Mouse (Mus musculus) embryonic facial prominence, embryonic 12.5 days (tissue): ENCODE measurements around the gene Rgs3. TPM values are rescaled to one million over a fixed set of nuclear protein-coding genes. Genes with fewer than 3 reads are reported as not detected.

Experiments used
- ATAC-seq: fragments of 200-750 bp; cut with Nextera tagmentation; 2 replicates; pipeline ENCODE4 v1.8.0; 2017; ENCODE audit not compliant: insufficient number of reproducible peaks, insufficient read depth, low FRiP score, low TSS enrichment
- H3K27ac ChIP-seq: fragments of 300-500 bp; sonication (generic); 2 replicates; pipeline ENCODE4 v1.5.1; 2016; ENCODE audit warnings: mild to moderate bottlenecking
- H3K27me3 ChIP-seq: fragments of 300-500 bp; sonication (generic); 2 replicates; pipeline ENCODE4 v1.6.1; 2016; ENCODE audit warnings: mild to moderate bottlenecking, moderate library complexity
- H3K36me3 ChIP-seq: fragments of 300-500 bp; sonication (generic); 2 replicates; pipeline ENCODE4 v1.6.1; 2016; ENCODE audit warnings: mild to moderate bottlenecking
- H3K4me1 ChIP-seq: fragments of 300-500 bp; sonication (generic); 2 replicates; pipeline ENCODE4 v1.6.1; 2016
- H3K4me2 ChIP-seq: fragments of 300-500 bp; sonication (generic); replicated peaks from 2 replicates; pipeline ENCODE4 v1.6.1; 2016; ENCODE audit warnings: mild to moderate bottlenecking, moderate library complexity
- H3K4me3 ChIP-seq: fragments of 300-500 bp; sonication (generic); 2 replicates; pipeline ENCODE4 v1.5.1; 2016; ENCODE audit warnings: mild to moderate bottlenecking
- H3K9ac ChIP-seq: fragments of 300-500 bp; sonication (generic); 2 replicates; pipeline ENCODE4 v1.6.1; 2016; ENCODE audit warnings: mild to moderate bottlenecking, moderate library complexity
- H3K9me3 ChIP-seq: fragments of 300-500 bp; sonication (generic); 2 replicates; pipeline ENCODE4 v1.6.1; 2016; ENCODE audit warnings: mild to moderate bottlenecking, moderate library complexity
- WGBS: fragments of 180-500 bp; shearing (Covaris S2); methylation state at CpG from one replicate; pipeline ENCODE4 v1.1.7; 2016; 5-methylcytosine and 5-hydroxymethylcytosine counted together
- polyA plus RNA-seq: library from polyadenylated mRNA; unstranded; fragments of >200 nt; fragmentation: Nextera tagmentation; extraction: Ambion mirVana; gene quantifications from 2 replicates; pipeline ENCODE4 v1.2.1, GENCODE M21; 2016

The Rgs3 gene
- polyA plus RNA-seq, 1 experiment from 2014 or later: 45.2 TPM

DNA sequence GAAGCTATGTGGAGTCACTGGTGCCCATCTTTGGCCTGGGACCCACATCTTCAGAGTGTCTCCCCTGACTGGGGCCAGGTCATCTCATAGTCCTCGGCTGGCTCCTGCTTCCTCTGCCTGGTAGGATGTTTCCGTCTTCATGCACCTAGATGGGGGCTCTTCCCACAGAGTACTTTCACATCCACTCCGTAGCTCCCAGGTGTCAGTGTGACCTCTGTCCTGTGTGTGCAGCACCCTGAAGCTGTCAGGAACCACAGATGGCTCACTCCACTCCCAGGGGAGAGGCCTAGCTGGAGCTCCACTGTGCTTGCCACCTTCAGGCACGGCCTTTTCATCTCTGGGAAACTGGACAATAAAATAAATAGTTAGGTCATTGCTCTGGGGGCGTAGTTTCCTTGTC lies 128.5 kb downstream of the Rgs3 start:
- Histone ChIP-seq H3K27ac (no peak overlapping the region), H3K4me3 (no peak overlapping the region), H3K9me3 (no peaks in the 10 kb centered on the region), H3K4me2 (no peak overlapping the region), H3K9ac (no peak overlapping the region), H3K27me3 (no peaks in the 10 kb centered on the region), H3K4me1 (peaks cover 21% of the 10 kb centered on the region), H3K36me3 (peaks cover 27% of the 10 kb centered on the region)
- ATAC-seq: no peak
- 84% methylated on average over 5 of the region's 5 CpGs for WGBS

DNA sequence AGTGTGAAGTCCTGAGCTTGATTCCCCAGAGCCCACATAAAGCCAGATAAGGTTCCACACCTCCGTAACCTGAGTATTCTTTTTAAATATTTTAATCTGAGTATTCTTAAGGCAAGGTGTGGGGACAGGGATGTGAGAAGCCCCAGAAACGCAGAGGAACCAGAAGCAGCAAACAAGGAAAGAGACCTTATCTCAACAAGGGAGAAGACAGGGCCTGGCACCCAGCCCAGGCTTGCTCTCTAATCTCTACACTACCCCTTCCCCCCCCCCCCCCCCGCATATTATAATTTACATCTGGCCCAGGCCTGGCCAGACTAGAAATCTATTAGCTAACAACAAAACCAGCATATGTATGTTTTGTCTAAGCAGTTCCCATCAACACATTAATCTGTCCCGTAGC lies 131.3 kb downstream of the Rgs3 start:
- H3K27ac ChIP-seq: no peak overlapping the region
- H3K4me1 ChIP-seq: peaks cover 10% of the 10 kb centered on the region; the same call in 1 of the 2 replicates
- no peaks in the 10 kb centered on the region for H3K27me3 ChIP-seq
- ATAC-seq: no peak
- 92% methylated on average over 3 of the region's 4 CpGs for WGBS
- H3K9me3 ChIP-seq: no peaks in the 10 kb centered on the region
- H3K4me2 ChIP-seq: no peak overlapping the region
- no peak overlapping the region for H3K9ac ChIP-seq
- peaks cover 37% of the 10 kb centered on the region for H3K36me3 ChIP-seq
- no peak overlapping the region for H3K4me3 ChIP-seq

DNA sequence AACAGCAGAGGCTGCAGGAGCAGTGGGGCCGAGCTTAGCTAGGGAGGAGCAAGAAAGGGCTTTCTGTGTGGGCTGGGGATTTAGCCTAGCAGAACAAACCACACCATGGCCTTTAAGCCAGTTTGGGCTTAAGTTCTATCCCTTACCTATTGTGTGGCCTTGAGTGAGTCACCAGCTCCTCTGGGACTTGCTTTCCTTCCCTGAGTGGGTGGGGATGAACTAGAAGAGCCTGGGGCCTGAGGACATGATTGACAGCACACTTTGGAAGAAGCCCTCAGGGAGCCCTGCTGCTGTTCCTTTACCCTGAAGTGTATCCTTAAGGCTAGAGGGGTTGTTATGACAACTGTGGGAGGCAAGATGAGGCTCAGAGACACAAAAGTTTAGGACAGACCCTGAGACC lies 132.0 kb downstream of the Rgs3 start:
- WGBS: 64% methylated on average over 1 of the region's 1 CpGs
- no peak for ATAC-seq
- H3K36me3 ChIP-seq: peaks cover 37% of the 10 kb centered on the region

DNA sequence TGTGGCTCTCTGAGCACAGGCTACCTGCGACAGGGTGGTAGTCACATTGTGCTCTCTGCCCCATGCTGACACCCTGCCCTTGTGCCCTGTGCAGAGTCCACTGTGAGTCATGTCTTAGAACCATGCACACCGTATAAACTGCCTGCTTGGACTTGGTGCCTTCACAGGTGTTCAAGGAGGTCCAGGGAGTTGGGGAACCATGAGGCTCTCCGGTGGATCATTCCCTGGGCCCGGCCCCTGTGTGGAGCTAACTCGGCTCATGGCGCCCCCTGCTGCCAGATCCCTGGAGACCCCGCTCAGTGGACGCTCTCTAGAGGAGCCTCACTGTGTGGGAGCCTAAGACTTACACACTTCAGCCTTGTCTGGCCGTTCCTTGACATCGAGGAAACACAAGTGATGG lies 134.2 kb downstream of the Rgs3 start:
- no peak overlapping the region for H3K4me2 ChIP-seq
- H3K27me3 ChIP-seq: no peaks in the 10 kb centered on the region
- ATAC-seq: peak; percentile 54
- no peaks in the 10 kb centered on the region for H3K9me3 ChIP-seq
- 44% methylated on average over 10 of the region's 10 CpGs for WGBS
- peaks cover 18% of the 10 kb centered on the region for H3K4me1 ChIP-seq
- no peak overlapping the region for H3K27ac ChIP-seq
- H3K36me3 ChIP-seq: peaks cover 42% of the 10 kb centered on the region
- no peak overlapping the region for H3K4me3 ChIP-seq
- H3K9ac ChIP-seq: no peak overlapping the region

More for the DNA sequence above, 132.0 kb downstream of the Rgs3 start:
- Histone ChIP-seq H3K4me2 (no peak overlapping the region), H3K27ac (no peak overlapping the region), H3K4me1 (peaks cover 5% of the 10 kb centered on the region; the same call in 1 of the 2 replicates), H3K27me3 (no peaks in the 10 kb centered on the region), H3K4me3 (no peak overlapping the region), H3K9me3 (no peaks in the 10 kb centered on the region), H3K9ac (no peak overlapping the region)

DNA sequence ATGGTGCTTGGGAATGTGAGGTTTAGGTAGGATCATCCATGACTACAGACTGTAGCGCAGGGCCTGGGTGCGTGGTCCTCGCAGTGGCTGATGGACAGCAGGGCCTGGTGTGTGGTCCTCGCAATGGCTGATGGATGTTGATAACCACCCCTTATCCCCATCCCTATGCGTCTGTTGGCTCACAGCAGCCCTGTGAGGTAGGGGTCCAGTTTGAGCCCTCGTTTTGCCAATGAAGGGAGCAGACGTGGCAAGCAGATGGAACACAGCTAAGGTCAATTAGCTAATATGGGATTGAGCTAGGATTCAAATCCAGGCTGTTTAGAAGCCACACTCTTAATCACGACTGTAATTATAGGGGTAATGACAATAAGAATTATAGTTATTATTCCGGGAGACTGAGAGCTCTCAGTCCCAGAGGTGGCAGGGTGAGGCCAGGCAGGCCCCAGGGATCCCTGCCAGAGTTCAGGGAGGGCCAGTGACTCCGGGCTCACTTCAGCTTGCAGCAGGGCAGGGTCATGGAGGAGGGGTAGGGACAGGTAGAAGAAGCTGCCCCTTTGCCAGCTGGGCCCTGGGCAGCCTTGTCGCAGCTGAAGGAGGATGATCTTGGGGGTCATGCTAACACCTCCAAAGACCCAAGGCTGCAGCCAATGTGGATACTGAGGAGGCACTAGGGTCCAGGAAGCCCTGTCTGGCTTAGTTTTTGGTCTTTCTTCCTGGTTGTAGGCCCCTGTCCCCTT lies 135.2 kb downstream of the Rgs3 start:
- Histone ChIP-seq H3K36me3 (peaks cover 42% of the 10 kb centered on the region), H3K4me3 (no peak overlapping the region), H3K4me2 (no peak overlapping the region), H3K27ac (no peak overlapping the region), H3K9me3 (no peaks in the 10 kb centered on the region), H3K4me1 (peaks cover 28% of the 10 kb centered on the region), H3K27me3 (no peaks in the 10 kb centered on the region), H3K9ac (no peak overlapping the region)
- no peak for ATAC-seq
- whole genome bisulfite sequencing: 77% methylated on average over 11 of the region's 11 CpGs

DNA sequence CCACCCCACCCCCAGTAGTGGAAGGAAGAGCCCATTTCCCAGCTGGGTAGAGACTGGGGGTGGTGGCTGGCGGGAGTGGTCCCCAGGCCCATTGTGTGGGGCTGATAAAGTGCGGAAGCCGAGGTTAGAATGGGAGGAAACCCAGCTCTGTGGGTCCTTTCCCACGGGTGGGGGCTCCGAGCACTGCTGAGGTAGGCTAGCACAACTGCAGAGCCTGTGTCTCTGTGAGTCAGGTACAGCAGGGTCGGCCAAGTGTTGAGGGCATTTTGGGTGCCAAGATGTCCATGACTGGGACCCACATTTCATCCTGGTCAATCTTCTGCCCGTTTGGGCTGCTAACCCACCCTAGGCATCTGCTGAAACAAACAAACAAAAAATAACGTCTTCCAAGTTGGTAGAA lies 135.9 kb downstream of the Rgs3 start:
- Histone ChIP-seq H3K9ac (no peak overlapping the region), H3K27ac (peak overlapping the region; percentile 51; the same call in 1 of the 2 replicates), H3K27me3 (no peaks in the 10 kb centered on the region), H3K4me1 (peaks cover 35% of the 10 kb centered on the region), H3K4me2 (no peak overlapping the region), H3K4me3 (no peak overlapping the region), H3K36me3 (peaks cover 44% of the 10 kb centered on the region), H3K9me3 (no peaks in the 10 kb centered on the region)
- 68% methylated on average over 8 of the region's 8 CpGs for WGBS
- ATAC-seq: no peak

DNA sequence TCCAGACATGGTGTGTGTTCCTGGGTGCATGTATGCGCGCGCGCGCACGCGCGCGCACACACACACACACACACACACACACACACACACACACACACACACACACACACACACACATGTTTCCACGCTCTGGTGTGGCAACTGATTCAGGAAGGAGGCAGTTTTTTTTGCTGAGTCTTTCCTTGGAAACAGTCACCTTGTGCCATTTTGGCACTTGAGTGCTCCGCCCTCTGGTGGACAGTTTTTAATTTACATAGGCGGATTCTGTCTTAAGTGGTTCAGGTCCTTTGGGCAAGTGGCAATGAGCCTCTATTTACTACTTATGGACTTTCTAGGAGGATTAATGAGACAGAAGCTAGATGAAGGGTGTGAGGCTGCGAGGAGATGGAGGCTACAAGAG lies 136.3 kb downstream of the Rgs3 start:
- Histone ChIP-seq H3K9me3 (no peaks in the 10 kb centered on the region), H3K4me3 (no peak overlapping the region), H3K4me1 (peaks cover 39% of the 10 kb centered on the region), H3K9ac (no peak overlapping the region), H3K27me3 (no peaks in the 10 kb centered on the region), H3K4me2 (no peak overlapping the region), H3K27ac (peak overlapping the region; percentile 51; the same call in 1 of the 2 replicates), H3K36me3 (peaks cover 43% of the 10 kb centered on the region)
- no peak for ATAC-seq
- 75% methylated on average over 13 of the region's 13 CpGs for WGBS

DNA sequence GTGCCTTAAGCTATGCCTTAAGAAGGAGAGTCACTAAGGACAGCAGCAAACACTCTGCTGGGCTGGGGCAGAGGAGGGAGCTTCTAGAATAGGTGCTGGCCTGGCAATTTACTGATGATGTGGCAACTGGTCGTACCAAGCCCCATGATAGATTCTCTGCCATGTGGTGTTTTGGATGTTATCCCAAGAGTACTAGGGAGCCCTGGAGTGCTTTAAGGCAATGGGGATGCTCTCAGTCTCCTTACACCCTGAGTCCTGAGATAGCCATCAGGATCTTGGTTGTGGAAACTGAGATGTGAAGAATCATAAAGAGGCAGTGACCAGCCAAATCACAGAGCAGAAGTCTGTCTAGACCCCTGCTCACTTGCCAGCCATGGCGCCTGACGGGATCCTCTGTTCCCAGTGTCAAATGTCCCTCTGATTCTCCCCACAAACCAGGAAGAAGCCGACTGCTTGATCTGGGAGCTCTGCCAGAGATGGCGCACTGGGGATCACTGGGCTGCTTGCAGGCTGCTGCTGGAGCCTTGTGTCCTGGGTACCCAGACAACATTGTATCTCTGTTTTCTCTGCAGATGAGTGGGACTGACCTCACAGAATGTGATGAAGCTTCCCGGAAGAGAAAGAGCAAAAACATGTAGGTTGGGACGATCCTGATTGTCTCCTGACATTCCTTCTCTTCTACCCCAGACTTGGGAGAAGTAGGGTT lies 137.2 kb downstream of the Rgs3 start:
- no peak overlapping the region for H3K4me3 ChIP-seq
- H3K27me3 ChIP-seq: no peaks in the 10 kb centered on the region
- H3K9ac ChIP-seq: no peak overlapping the region
- H3K4me2 ChIP-seq: no peak overlapping the region
- H3K9me3 ChIP-seq: no peaks in the 10 kb centered on the region
- peaks cover 43% of the 10 kb centered on the region for H3K36me3 ChIP-seq
- WGBS: 65% methylated on average over 7 of the region's 7 CpGs
- peaks cover 43% of the 10 kb centered on the region for H3K4me1 ChIP-seq
- H3K27ac ChIP-seq: no peak overlapping the region
- no peak for ATAC-seq

DNA sequence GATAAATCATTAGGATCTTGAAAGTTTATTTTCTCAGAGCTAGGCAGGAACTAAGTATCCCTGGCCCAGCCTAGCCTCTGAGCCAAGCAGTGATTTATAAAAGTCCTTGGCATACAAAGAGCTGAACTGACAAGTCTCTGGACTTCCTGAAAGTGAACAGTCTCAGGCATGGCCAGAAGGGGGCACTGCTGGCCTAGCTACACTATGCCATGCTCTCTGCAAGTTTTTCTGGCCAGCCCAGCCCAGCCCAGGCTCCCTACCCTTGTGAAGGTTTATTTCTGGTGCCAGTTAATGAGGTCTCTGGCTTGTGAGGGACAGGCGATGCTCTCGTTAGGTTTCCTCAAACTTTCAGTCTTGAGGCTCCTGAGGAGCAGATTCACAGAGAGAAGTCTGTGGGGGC lies 137.8 kb downstream of the Rgs3 start:
- ATAC-seq: no peak
- 17% methylated on average over 2 of the region's 2 CpGs for WGBS
- Histone ChIP-seq H3K27me3 (no peaks in the 10 kb centered on the region), H3K36me3 (peaks cover 37% of the 10 kb centered on the region), H3K4me3 (no peak overlapping the region), H3K9ac (no peak overlapping the region), H3K4me1 (peaks cover 43% of the 10 kb centered on the region), H3K9me3 (no peaks in the 10 kb centered on the region), H3K27ac (no peak overlapping the region), H3K4me2 (no peak overlapping the region)

DNA sequence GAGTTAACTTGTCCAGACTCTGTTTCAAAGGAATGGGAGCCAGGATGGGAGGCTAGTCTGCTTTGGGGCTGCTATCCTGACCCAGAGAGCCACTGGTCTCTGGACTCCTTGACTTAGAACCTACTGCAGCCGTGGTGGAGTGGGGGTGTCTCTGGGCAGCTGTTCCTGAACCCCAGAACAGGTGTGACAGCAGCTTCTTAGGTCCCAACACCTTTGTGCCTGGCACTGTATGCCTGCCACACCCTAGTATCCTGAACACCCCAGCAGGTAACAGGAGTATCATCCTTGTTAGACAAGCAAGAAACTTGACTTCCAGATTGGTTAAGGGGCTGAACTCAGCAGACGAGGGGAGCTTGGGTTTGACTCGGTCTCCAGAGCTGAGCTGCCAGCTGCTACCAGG lies 138.9 kb downstream of the Rgs3 start:
- no peak for ATAC-seq
- no peak overlapping the region for H3K4me2 ChIP-seq
- no peaks in the 10 kb centered on the region for H3K9me3 ChIP-seq
- no peak overlapping the region for H3K9ac ChIP-seq
- H3K27me3 ChIP-seq: no peaks in the 10 kb centered on the region
- H3K4me1 ChIP-seq: peaks cover 43% of the 10 kb centered on the region
- WGBS: 56% methylated on average over 3 of the region's 3 CpGs
- no peak overlapping the region for H3K4me3 ChIP-seq
- peaks cover 35% of the 10 kb centered on the region for H3K36me3 ChIP-seq
- peak overlapping the region; percentile 65 for H3K27ac ChIP-seq

DNA sequence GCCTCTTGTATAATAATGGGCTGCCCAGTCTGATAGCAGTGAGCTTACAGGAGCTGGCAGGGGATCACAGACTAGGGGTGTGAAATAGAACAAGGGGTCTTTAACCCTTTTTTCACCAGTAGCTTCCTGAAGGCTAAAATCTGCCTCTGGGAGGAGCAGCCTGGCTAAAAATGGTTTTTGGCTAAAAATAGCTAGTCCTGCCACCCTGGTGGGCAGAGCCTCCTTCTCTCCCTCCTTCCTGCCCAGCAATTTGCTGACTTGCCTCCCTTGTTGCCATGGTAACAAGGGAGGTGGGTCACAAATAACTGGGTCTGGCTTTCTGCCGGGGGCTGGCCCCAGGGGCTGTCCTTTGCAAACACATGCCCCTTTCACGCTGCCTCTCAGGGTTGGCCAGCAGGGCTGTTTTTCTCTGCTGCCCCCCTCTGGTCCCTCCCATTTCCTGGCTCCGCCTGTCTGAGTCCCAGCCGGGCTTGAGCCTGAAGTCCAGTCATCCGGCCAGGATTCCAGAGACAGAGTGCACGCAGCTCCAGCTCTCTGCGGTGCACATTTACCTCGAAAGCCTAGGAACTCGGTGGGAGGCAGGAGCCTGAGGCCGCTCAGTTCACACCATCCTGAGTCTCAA lies 139.7 kb downstream of the Rgs3 start:
- H3K4me2 ChIP-seq: peak overlapping the region; percentile 57
- H3K9ac ChIP-seq: peak overlapping the region; percentile 49; the same call in 1 of the 2 replicates
- H3K27ac ChIP-seq: peak overlapping the region; percentile 65
- no peaks in the 10 kb centered on the region for H3K9me3 ChIP-seq
- H3K4me1 ChIP-seq: peaks cover 43% of the 10 kb centered on the region
- H3K36me3 ChIP-seq: peaks cover 36% of the 10 kb centered on the region
- peak; percentile 88 for ATAC-seq
- peak overlapping the region; percentile 33 for H3K4me3 ChIP-seq
- no peaks in the 10 kb centered on the region for H3K27me3 ChIP-seq
- 1% methylated on average over 10 of the region's 10 CpGs for WGBS

DNA sequence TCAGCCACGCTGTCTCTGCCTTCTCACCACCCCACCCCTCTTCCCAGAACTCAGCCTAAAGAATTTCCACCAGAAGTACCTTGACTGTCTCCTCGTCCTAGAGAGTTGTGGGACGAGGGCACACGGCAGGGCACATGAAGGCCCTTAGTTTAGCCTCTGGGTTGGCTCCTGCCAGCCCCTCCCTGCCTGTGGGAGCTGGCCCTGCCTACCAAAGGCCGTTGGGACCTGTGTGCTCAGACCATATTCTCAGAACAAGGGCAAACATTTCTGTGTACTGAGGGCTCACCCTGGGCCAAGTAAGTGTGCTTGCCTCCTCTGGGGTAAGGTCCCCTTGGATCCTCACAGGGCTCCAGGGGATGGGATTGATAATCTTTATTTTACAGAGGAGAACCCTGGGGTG lies 140.8 kb downstream of the Rgs3 start:
- Histone ChIP-seq H3K9me3 (no peaks in the 10 kb centered on the region), H3K27me3 (no peaks in the 10 kb centered on the region), H3K4me1 (peaks cover 43% of the 10 kb centered on the region), H3K36me3 (peaks cover 40% of the 10 kb centered on the region), H3K4me2 (peak overlapping the region; percentile 57), H3K4me3 (peak overlapping the region; percentile 33), H3K27ac (no peak overlapping the region; the same call in 1 of the 2 replicates), H3K9ac (peak overlapping the region; percentile 49)
- no peak for ATAC-seq
- 70% methylated on average over 5 of the region's 5 CpGs for WGBS
